Mouse (Mus musculus): Measurements from ENCODE around the gene Hs1bp3.
A peak's percentile ranks its signal among the peaks of the same experiment; 100 is the strongest.

Gene Hs1bp3

GRCm38 (mm10) chr12:8301841-8302431, 11.3 kb upstream of the Hs1bp3 start, which contains the start of gene Gdf7:
Gdf7 (minus strand) TSS chr12:8301954.
- no peak for DNase-seq (ENCODE audit: low spot score)

GRCm38 (mm10) chr12:8305258-8305657, 8.0 kb upstream of the Hs1bp3 start:
- no peak for DNase-seq (ENCODE audit: low spot score)

- no peak for DNase-seq (ENCODE audit: low spot score)
Measured at GRCm38 (mm10) chr12:8306432-8306831, 6.8 kb upstream of the Hs1bp3 start.

GRCm38 (mm10) chr12:8306910-8307309, 6.3 kb upstream of the Hs1bp3 start:
- no peak for DNase-seq (ENCODE audit: low spot score)

- DNase-seq (ENCODE audit: low spot score) = no peak
Measured at GRCm38 (mm10) chr12:8310992-8311391, 2.2 kb upstream of the Hs1bp3 start.

- DNase-seq (ENCODE audit: low spot score) = no peak
Measured at GRCm38 (mm10) chr12:8312266-8312665, 966 bp upstream of the Hs1bp3 start.

- no peak for DNase-seq (ENCODE audit: low spot score)
Measured at GRCm38 (mm10) chr12:8313773-8314172, 541 bp downstream of the Hs1bp3 start.

GRCm38 (mm10) chr12:8316541-8316940, 3.3 kb downstream of the Hs1bp3 start:
- no peak for DNase-seq (ENCODE audit: low spot score)

- DNase-seq (ENCODE audit: low spot score) = no peak
Measured at GRCm38 (mm10) chr12:8320084-8320713, 7.0 kb downstream of the Hs1bp3 start.

GRCm38 (mm10) chr12:8321506-8321905, 8.3 kb downstream of the Hs1bp3 start:
- DNase-seq (ENCODE audit: low spot score) = no peak

- no peak for DNase-seq (ENCODE audit: low spot score)
Measured at GRCm38 (mm10) chr12:8324086-8324485, 10.9 kb downstream of the Hs1bp3 start.

GRCm38 (mm10) chr12:8325245-8325942, 12.2 kb downstream of the Hs1bp3 start:
- DNase-seq (ENCODE audit: low spot score) = no peak

GRCm38 (mm10) chr12:8325943-8326522, 12.8 kb downstream of the Hs1bp3 start:
- no peak for DNase-seq (ENCODE audit: low spot score)

GRCm38 (mm10) chr12:8326825-8327674, 13.8 kb downstream of the Hs1bp3 start:
- peak; percentile 94 for DNase-seq (ENCODE audit: low spot score)

GRCm38 (mm10) chr12:8327675-8328053, 14.4 kb downstream of the Hs1bp3 start:
- DNase-seq (ENCODE audit: low spot score) = no peak

- DNase-seq (ENCODE audit: low spot score) = no peak
Measured at GRCm38 (mm10) chr12:8329236-8329635, 16.0 kb downstream of the Hs1bp3 start.

GRCm38 (mm10) chr12:8331489-8332173, 18.4 kb downstream of the Hs1bp3 start:
- no peak for DNase-seq (ENCODE audit: low spot score)

GRCm38 (mm10) chr12:8332174-8332542, 18.9 kb downstream of the Hs1bp3 start:
- no peak for DNase-seq (ENCODE audit: low spot score)

GRCm38 (mm10) chr12:8333617-8334016, 20.4 kb downstream of the Hs1bp3 start:
- DNase-seq (ENCODE audit: low spot score) = no peak

- DNase-seq (ENCODE audit: low spot score) = no peak
Measured at GRCm38 (mm10) chr12:8334261-8334660, 21.0 kb downstream of the Hs1bp3 start.

- no peak for DNase-seq (ENCODE audit: low spot score)
Measured at GRCm38 (mm10) chr12:8335503-8335902, 22.3 kb downstream of the Hs1bp3 start.
